Mouse (Mus musculus): ENCODE data around the gene Dda1. TPM values are rescaled to one million over a fixed set of nuclear protein-coding genes. Genes with fewer than 3 reads are reported as not detected.

Gene Dda1
- polyA plus RNA-seq, 1 experiment from 2014 or later: 207 TPM

Other genes with a start within 250 kb of the Dda1 start
- gene Myo9b, start 196.5 kb upstream of the Dda1 start, polyA plus RNA-seq (2014; fragmentation: Nextera tagmentation; extraction: Ambion mirVana): 11.8 and 13.0 TPM in 2 replicates
- gene Haus8, start 196.3 kb upstream of the Dda1 start, polyA plus RNA-seq (2014; fragmentation: Nextera tagmentation; extraction: Ambion mirVana): 51.5 and 64.2 TPM in 2 replicates
- 116 and 121 TPM in 2 replicates for gene Use1, start 102.4 kb upstream of the Dda1 start, polyA plus RNA-seq (2014; fragmentation: Nextera tagmentation; extraction: Ambion mirVana)
- gene Ocel1, start 97.9 kb upstream of the Dda1 start, polyA plus RNA-seq (2014; fragmentation: Nextera tagmentation; extraction: Ambion mirVana): 3.0 and 3.8 TPM in 2 replicates
- 16.6 and 17.3 TPM in 2 replicates for gene Nr2f6, start 87.2 kb upstream of the Dda1 start, polyA plus RNA-seq (2014; fragmentation: Nextera tagmentation; extraction: Ambion mirVana)
- 2.8 and 4.4 TPM in 2 replicates for gene Ushbp1, start 73.4 kb upstream of the Dda1 start, polyA plus RNA-seq (2014; fragmentation: Nextera tagmentation; extraction: Ambion mirVana)
- 91.7 and 97.0 TPM in 2 replicates for gene Babam1, start 72.3 kb upstream of the Dda1 start, polyA plus RNA-seq (2014; fragmentation: Nextera tagmentation; extraction: Ambion mirVana)
- gene Ankle1, start 63.2 kb upstream of the Dda1 start, polyA plus RNA-seq (2014; fragmentation: Nextera tagmentation; extraction: Ambion mirVana): 4.3 and 7.2 TPM in 2 replicates
- gene Abhd8, start 5.5 kb upstream of the Dda1 start, polyA plus RNA-seq (2014; fragmentation: Nextera tagmentation; extraction: Ambion mirVana): 75.7 and 93.7 TPM in 2 replicates
- gene Mrpl34, start 4.2 kb upstream of the Dda1 start, polyA plus RNA-seq (2014; fragmentation: Nextera tagmentation; extraction: Ambion mirVana): 185 and 214 TPM in 2 replicates
- gene Ano8, start 16.8 kb downstream of the Dda1 start, polyA plus RNA-seq (2014; fragmentation: Nextera tagmentation; extraction: Ambion mirVana): 5.4 and 6.3 TPM in 2 replicates
- gene Gtpbp3, start 18.9 kb downstream of the Dda1 start, polyA plus RNA-seq (2014; fragmentation: Nextera tagmentation; extraction: Ambion mirVana): 2.2 and 3.8 TPM in 2 replicates
- 5.8 and 6.8 TPM in 2 replicates for gene Plvap, start 42.6 kb downstream of the Dda1 start, polyA plus RNA-seq (2014; fragmentation: Nextera tagmentation; extraction: Ambion mirVana)
- gene Ccdc194, start 56.5 kb downstream of the Dda1 start, polyA plus RNA-seq (2014; fragmentation: Nextera tagmentation; extraction: Ambion mirVana): 0.11 and 0.13 TPM in 2 replicates
- gene Bst2, start 68.3 kb downstream of the Dda1 start, polyA plus RNA-seq (2014; fragmentation: Nextera tagmentation; extraction: Ambion mirVana): 2.2 and 2.8 TPM in 2 replicates
- 65.7 and 71.6 TPM in 2 replicates for gene Mvb12a, start 73.7 kb downstream of the Dda1 start, polyA plus RNA-seq (2014; fragmentation: Nextera tagmentation; extraction: Ambion mirVana)
- gene Tmem221, start 89.7 kb downstream of the Dda1 start, polyA plus RNA-seq (2014; fragmentation: Nextera tagmentation; extraction: Ambion mirVana): not detected in 2 replicates
- not detected in 2 replicates for gene Nxnl1, start 97.4 kb downstream of the Dda1 start, polyA plus RNA-seq (2014; fragmentation: Nextera tagmentation; extraction: Ambion mirVana)
- gene Slc27a1, start 99.7 kb downstream of the Dda1 start, polyA plus RNA-seq (2014; fragmentation: Nextera tagmentation; extraction: Ambion mirVana): 25.8 and 31.5 TPM in 2 replicates
- 233 and 279 TPM in 2 replicates for gene Pgls, start 123.0 kb downstream of the Dda1 start, polyA plus RNA-seq (2014; fragmentation: Nextera tagmentation; extraction: Ambion mirVana)
- 4.1 and 4.5 TPM in 2 replicates for gene Fam129c, start 128.4 kb downstream of the Dda1 start, polyA plus RNA-seq (2014; fragmentation: Nextera tagmentation; extraction: Ambion mirVana)
- gene Colgalt1, start 141.8 kb downstream of the Dda1 start, polyA plus RNA-seq (2014; fragmentation: Nextera tagmentation; extraction: Ambion mirVana): 45.3 and 47.2 TPM in 2 replicates
- gene Unc13a, start 202.6 kb downstream of the Dda1 start, polyA plus RNA-seq (2014; fragmentation: Nextera tagmentation; extraction: Ambion mirVana): 13.9 and 16.7 TPM in 2 replicates
- gene Jak3, start 207.1 kb downstream of the Dda1 start, polyA plus RNA-seq (2014; fragmentation: Nextera tagmentation; extraction: Ambion mirVana): 1.4 and 2.1 TPM in 2 replicates
- gene Insl3, start 220.0 kb downstream of the Dda1 start, polyA plus RNA-seq (2014; fragmentation: Nextera tagmentation; extraction: Ambion mirVana): 0.63 TPM in 1 of 2 replicates, not detected in the other
- 0.10 and 0.22 TPM in 2 replicates for gene B3gnt3, start 232.6 kb downstream of the Dda1 start, polyA plus RNA-seq (2014; fragmentation: Nextera tagmentation; extraction: Ambion mirVana)